8 mouse cellular contexts compared by ENCODE assay signal in the genomic region with DNA sequence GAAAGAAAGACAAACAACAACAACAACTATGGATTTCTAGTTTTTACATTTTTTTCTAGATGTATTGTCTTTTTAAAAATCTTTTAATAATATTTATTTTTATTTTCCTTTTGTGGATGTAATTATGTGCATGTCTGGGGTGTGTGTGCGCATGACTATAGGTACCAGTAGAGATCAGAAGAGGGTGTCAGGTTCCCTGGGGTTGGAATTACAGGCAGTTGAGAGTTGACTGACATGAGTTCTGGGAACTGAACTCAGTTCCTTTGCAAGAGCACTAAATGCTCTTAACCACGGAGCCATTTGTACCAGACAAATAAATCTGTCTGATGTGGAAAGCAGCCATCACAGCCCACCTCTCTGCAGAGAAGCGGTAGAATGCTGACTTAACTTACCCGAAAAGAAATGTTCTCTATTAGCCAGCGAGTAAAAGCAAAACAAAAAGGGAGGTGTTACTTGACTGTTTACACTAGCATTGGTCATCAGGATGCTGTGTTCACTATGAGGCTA. TPM values are rescaled to one million over a fixed set of nuclear protein-coding genes. Genes with fewer than 3 reads are reported as not detected.
DNase-seq lines count a peak whose midpoint lies in the region; ATAC-seq lines count a peak whose summit lies in the region.

No protein-coding gene starts in this region.

- 60% methylated on average over 5 of the region's 5 CpGs for WGBS in hindbrain, embryonic 13.5 days
- WGBS in macrophage (ENCODE audit: missing documents), result 33% methylated on average over 5 of the region's 5 CpGs

- peak overlapping the region; percentile 41 for H3K4me2 ChIP-seq in hindbrain, embryonic 13.5 days

- no peak overlapping the region for H3K4me3 ChIP-seq in hindbrain, embryonic 13.5 days
- peak overlapping the region; percentile 20 for H3K4me3 ChIP-seq in macrophage (ENCODE audit: inconsistent target)

- H3K27me3 ChIP-seq in hindbrain, embryonic 13.5 days, result no peaks in the 10 kb centered on the region

- no peaks in the 10 kb centered on the region for H3K36me3 ChIP-seq in hindbrain, embryonic 13.5 days
- no peaks in the 10 kb centered on the region for H3K36me3 ChIP-seq in macrophage (ENCODE audit: inconsistent target)

- H3K4me1 ChIP-seq in hindbrain, embryonic 13.5 days (replicated peaks), result no peaks in the 10 kb centered on the region

- H3K9me3 ChIP-seq in hindbrain, embryonic 13.5 days, result no peaks in the 10 kb centered on the region

- H3K79me2 ChIP-seq in macrophage (ENCODE audit: inconsistent target), result no peaks in the 10 kb centered on the region

- H3K27ac ChIP-seq in hindbrain, embryonic 13.5 days, result no peak overlapping the region
- peak overlapping the region; percentile 71 for H3K27ac ChIP-seq in macrophage

- ATAC-seq in hindbrain, embryonic 13.5 days (ENCODE audit: low FRiP score), result peak; percentile 21; the same call in 1 of the 2 replicates

- H3K9ac ChIP-seq in hindbrain, embryonic 13.5 days, result no peak overlapping the region

- peak; percentile 9 to 40 for DNase-seq in layer of hippocampus, postnatal 14 days (ENCODE audit: low spot score in 2 of 2)
- no peak for DNase-seq in layer of hippocampus, adult 9-10 months (ENCODE audit: low spot score)
- DNase-seq in c-Kit-positive CD71-positive TER-119-positive erythroid progenitor cells, embryonic 14.5 days (ENCODE audit: low spot score), result peak; percentile 35
- DNase-seq in cerebellum, postnatal 4 days (ENCODE audit: low spot score in 2 of 2), result no peak
- DNase-seq in layer of hippocampus, adult 8-10 months (ENCODE audit: low spot score in 2 of 2), result no peak
- no peak for DNase-seq in cerebellum, adult 8-10 months

RNA-seq across cellular contexts. Expression of gene Cep78, which starts 44.0 kb away (rescaled TPM):
- total RNA-seq in layer of hippocampus, postnatal 14 days (2021), result 10 to 100 TPM; 11.7 to 12.6 TPM
- 38.7 and 41.4 TPM in 2 replicates for polyA plus RNA-seq in hindbrain, embryonic 13.5 days (2015; fragmentation: Nextera tagmentation; extraction: Ambion mirVana)
- total RNA-seq in macrophage (2018; cell fraction: chromatin; rRNA removed), result 10 to 100 TPM in 15 of 26 experiments, 1 to 10 TPM in 11; 1.8 to 18.8 (median 12.6) TPM
- total RNA-seq in macrophage (2018; cell fraction: cytosol; rRNA removed), result 1 to 10 TPM; 1.3 to 4.7 (median 3.9) TPM
- total RNA-seq in macrophage (2018; cell fraction: nucleus; rRNA removed), result 10 to 100 TPM in 5 of 26 experiments, 1 to 10 TPM in 21; 1.4 to 21.6 (median 7.9) TPM
- 3.4 to 7.0 TPM (median 4.7 TPM) in 3 replicates for polyA plus RNA-seq in macrophage (2018)
- 10 to 100 TPM in 3 of 4 experiments, 1 to 10 TPM in 1; 9.9 to 11.8 (median 11.5) TPM for total RNA-seq in layer of hippocampus, adult 8-10 months (2022)

Comparison
In these comparisons a context has a peak if more than half of its experiments do, and no peak if none do; other contexts are left out.
1. DNase-seq: peak in layer of hippocampus, postnatal 14 days (2 of 2) and c-Kit-positive CD71-positive TER-119-positive erythroid progenitor cells, embryonic 14.5 days (single experiment); none in layer of hippocampus, adult 9-10 months (single experiment), cerebellum, postnatal 4 days (0 of 2), layer of hippocampus, adult 8-10 months (0 of 2) and cerebellum, adult 8-10 months (single experiment).